Mouse (Mus musculus) kidney, embryonic 14.5 days (tissue): ENCODE measurements around the gene Aff1. TPM values are rescaled to one million over a fixed set of nuclear protein-coding genes. Genes with fewer than 3 reads are reported as not detected.

Experiments
- ATAC-seq: fragments of 200-750 bp; cut with Nextera tagmentation; 2 replicates; pipeline ENCODE4 v1.8.0; 2017; ENCODE audit warnings: moderate number of reproducible peaks, mild to moderate bottlenecking, moderate TSS enrichment, moderate library complexity; ENCODE audit not compliant: low FRiP score, low TSS enrichment
- H3K27ac ChIP-seq: fragments of 300-500 bp; sonication (generic); 2 replicates; pipeline ENCODE4 v1.5.1; 2014; ENCODE audit warnings: low read depth, mild to moderate bottlenecking, low read length, moderate library complexity, mixed read lengths
- H3K27me3 ChIP-seq: fragments of 300-500 bp; sonication (generic); 2 replicates; pipeline ENCODE4 v1.6.1; 2014; ENCODE audit warnings: mild to moderate bottlenecking, low read length; ENCODE audit not compliant: control insufficient read depth, insufficient read depth
- H3K36me3 ChIP-seq: fragments of 300-500 bp; sonication (generic); 2 replicates; pipeline ENCODE4 v1.6.1; 2014; ENCODE audit warnings: low read length, mixed read lengths; ENCODE audit not compliant: control insufficient read depth, insufficient read depth
- H3K4me1 ChIP-seq: fragments of 300-500 bp; sonication (generic); 2 replicates; pipeline ENCODE4 v1.6.1; 2014; ENCODE audit warnings: low read length, mixed read lengths; ENCODE audit not compliant: control insufficient read depth, insufficient read depth
- H3K4me2 ChIP-seq: fragments of 300-500 bp; sonication (generic); replicated peaks from 2 replicates; pipeline ENCODE4 v1.6.1; 2014; ENCODE audit warnings: low read depth, mild to moderate bottlenecking, low read length
- H3K4me3 ChIP-seq: fragments of 300-500 bp; sonication (generic); 2 replicates; pipeline ENCODE4 v1.5.1; 2014; ENCODE audit warnings: mild to moderate bottlenecking, low read length
- H3K9ac ChIP-seq: fragments of 300-500 bp; sonication (generic); 2 replicates; pipeline ENCODE4 v1.6.1; 2014; ENCODE audit warnings: low read depth, mild to moderate bottlenecking, low read length, moderate library complexity
- H3K9me3 ChIP-seq: fragments of 300-500 bp; sonication (generic); 2 replicates; pipeline ENCODE4 v1.6.1; 2016; ENCODE audit warnings: low read length; ENCODE audit not compliant: control insufficient read depth
- WGBS: fragments of 180-500 bp; shearing (Covaris S2); extraction: QIAGEN DNeasy Blood & Tissue Kit; methylation state at CpG from one replicate; pipeline ENCODE4 v1.1.7; 2014; 5-methylcytosine and 5-hydroxymethylcytosine counted together
- polyA plus RNA-seq: library from polyadenylated mRNA; unstranded; fragments of >200 nt; fragmentation: Nextera tagmentation; extraction: Ambion mirVana; gene quantifications from 2 replicates; pipeline ENCODE4 v1.2.1, GENCODE M21; 2014

The Aff1 gene
- polyA plus RNA-seq, 1 experiment from 2014 or later, result 14.4 TPM

GRCm38 (mm10) chr5:103846154-103846551, 154.0 kb downstream of the Aff1 start:
- no peaks in the 10 kb centered on the region for H3K9me3 ChIP-seq
- 53% methylated on average over 10 of the region's 10 CpGs for WGBS
- peak; percentile 17 for ATAC-seq
- peaks cover 30% of the 10 kb centered on the region for H3K36me3 ChIP-seq
- H3K27me3 ChIP-seq, result no peaks in the 10 kb centered on the region
- H3K27ac ChIP-seq, result 0 out of 2 replicates have a peak overlapping the region, but pooled peaks have one; percentile 55
- peaks cover 21% of the 10 kb centered on the region for H3K4me1 ChIP-seq
- H3K4me3 ChIP-seq, result no peak overlapping the region
- no peak overlapping the region for H3K9ac ChIP-seq
- H3K4me2 ChIP-seq, result no peak overlapping the region

- H3K9ac ChIP-seq, result no peak overlapping the region
- no peaks in the 10 kb centered on the region for H3K9me3 ChIP-seq
- no peak overlapping the region for H3K27ac ChIP-seq
- no peak overlapping the region for H3K4me3 ChIP-seq
- peaks cover 21% of the 10 kb centered on the region for H3K4me1 ChIP-seq
- H3K4me2 ChIP-seq, result no peak overlapping the region
- H3K27me3 ChIP-seq, result no peaks in the 10 kb centered on the region
- ATAC-seq, result peak; percentile 74
- WGBS, result 24% methylated on average over 5 of the region's 5 CpGs
- peaks cover 32% of the 10 kb centered on the region for H3K36me3 ChIP-seq
Measured at GRCm38 (mm10) chr5:103846609-103847008, 154.4 kb downstream of the Aff1 start.

- Histone ChIP-seq H3K4me3 (no peak overlapping the region), H3K9me3 (no peaks in the 10 kb centered on the region), H3K27me3 (no peaks in the 10 kb centered on the region), H3K4me1 (peaks cover 24% of the 10 kb centered on the region), H3K27ac (no peak overlapping the region), H3K36me3 (peaks cover 23% of the 10 kb centered on the region; the same call in 1 of the 2 replicates), H3K9ac (no peak overlapping the region), H3K4me2 (no peak overlapping the region)
- ATAC-seq, result no peak
- WGBS, result 66% methylated on average over 8 of the region's 8 CpGs
Measured at GRCm38 (mm10) chr5:103848546-103848945, 156.4 kb downstream of the Aff1 start.

- peaks cover 21% of the 10 kb centered on the region; the same call in 1 of the 2 replicates for H3K36me3 ChIP-seq
- H3K27me3 ChIP-seq, result no peaks in the 10 kb centered on the region
- H3K4me2 ChIP-seq, result no peak overlapping the region
- no peak overlapping the region for H3K9ac ChIP-seq
- H3K9me3 ChIP-seq, result no peaks in the 10 kb centered on the region
- H3K4me1 ChIP-seq, result peaks cover 13% of the 10 kb centered on the region
- 76% methylated on average over 4 of the region's 4 CpGs for WGBS
- H3K4me3 ChIP-seq, result no peak overlapping the region
- no peak for ATAC-seq
- H3K27ac ChIP-seq, result no peak overlapping the region
Measured at GRCm38 (mm10) chr5:103852756-103853549, 160.8 kb downstream of the Aff1 start.

- Histone ChIP-seq H3K36me3 (peaks cover 20% of the 10 kb centered on the region; the same call in 1 of the 2 replicates), H3K4me3 (no peak overlapping the region), H3K27me3 (no peaks in the 10 kb centered on the region), H3K9ac (no peak overlapping the region), H3K4me2 (no peak overlapping the region), H3K4me1 (0 out of 2 replicates have a peak, but pooled peaks cover 6% of the 10 kb centered on the region), H3K9me3 (no peaks in the 10 kb centered on the region), H3K27ac (no peak overlapping the region)
- 75% methylated on average over 17 of the region's 17 CpGs for whole genome bisulfite sequencing
- ATAC-seq, result no peak
Measured at GRCm38 (mm10) chr5:103854041-103854806, 162.1 kb downstream of the Aff1 start.

GRCm38 (mm10) chr5:103854807-103855194, 162.6 kb downstream of the Aff1 start:
- Histone ChIP-seq H3K27ac (no peak overlapping the region), H3K4me3 (no peak overlapping the region), H3K27me3 (no peaks in the 10 kb centered on the region), H3K4me1 (0 out of 2 replicates have a peak, but pooled peaks cover 6% of the 10 kb centered on the region), H3K9me3 (no peaks in the 10 kb centered on the region), H3K4me2 (no peak overlapping the region), H3K9ac (no peak overlapping the region), H3K36me3 (peaks cover 15% of the 10 kb centered on the region; the same call in 1 of the 2 replicates)
- no peak for ATAC-seq
- 93% methylated on average over 5 of the region's 5 CpGs for WGBS

- WGBS, result 85% methylated on average over 14 of the region's 14 CpGs
- no peak overlapping the region for H3K9ac ChIP-seq
- no peak overlapping the region for H3K4me3 ChIP-seq
- H3K27me3 ChIP-seq, result no peaks in the 10 kb centered on the region
- H3K4me2 ChIP-seq, result no peak overlapping the region
- peak; percentile 43; the same call in 1 of the 2 replicates for ATAC-seq
- H3K36me3 ChIP-seq, result peaks cover 11% of the 10 kb centered on the region; the same call in 1 of the 2 replicates
- no peak overlapping the region for H3K27ac ChIP-seq
- no peaks in the 10 kb centered on the region for H3K9me3 ChIP-seq
- H3K4me1 ChIP-seq, result 0 out of 2 replicates have a peak, but pooled peaks cover 6% of the 10 kb centered on the region
Measured at GRCm38 (mm10) chr5:103855483-103856211, 163.5 kb downstream of the Aff1 start.

- no peak overlapping the region for H3K4me3 ChIP-seq
- peak; percentile 60 for ATAC-seq
- H3K36me3 ChIP-seq, result peaks cover 5% of the 10 kb centered on the region; the same call in 1 of the 2 replicates
- H3K4me1 ChIP-seq, result 0 out of 2 replicates have a peak, but pooled peaks cover 6% of the 10 kb centered on the region
- no peaks in the 10 kb centered on the region for H3K27me3 ChIP-seq
- WGBS, result 59% methylated on average over 5 of the region's 5 CpGs
- H3K9me3 ChIP-seq, result no peaks in the 10 kb centered on the region
- H3K9ac ChIP-seq, result no peak overlapping the region
- H3K27ac ChIP-seq, result no peak overlapping the region
- H3K4me2 ChIP-seq, result no peak overlapping the region
Measured at GRCm38 (mm10) chr5:103856286-103857009, 164.3 kb downstream of the Aff1 start.
